Mouse (Mus musculus) cerebellum, postnatal 10 days (tissue): ENCODE measurements around the gene Nav3.
A peak's percentile ranks its signal among the peaks of the same experiment; 100 is the strongest.

Experiments
- DNase-seq, 2 experiments: peaks; one replicate each; pipeline ENCODE4 v3.0.0; 2021; ENCODE audit warnings: mixed read lengths in 2 of 2

Gene Nav3

DNA sequence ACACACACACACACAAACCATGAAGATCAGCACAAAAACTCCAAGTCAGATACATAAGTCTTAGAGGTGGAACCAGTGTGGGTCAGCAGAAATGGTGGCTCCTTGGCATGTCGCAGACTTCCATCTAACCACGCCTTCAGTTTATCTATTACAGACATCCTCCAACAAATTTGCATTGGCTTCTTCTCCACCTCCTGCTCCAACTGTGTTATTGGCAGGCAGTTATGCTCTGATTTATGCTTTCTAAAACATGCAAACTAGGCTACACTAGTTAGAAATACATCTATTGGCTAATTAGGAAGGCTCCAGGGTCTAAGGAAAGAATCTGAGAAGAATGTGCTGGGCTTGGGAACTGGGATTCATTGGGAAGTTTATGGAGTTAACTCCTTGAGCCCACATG lies 75.2 kb downstream of the Nav3 start:
- DNase-seq: peak; percentile 17 to 18

DNA sequence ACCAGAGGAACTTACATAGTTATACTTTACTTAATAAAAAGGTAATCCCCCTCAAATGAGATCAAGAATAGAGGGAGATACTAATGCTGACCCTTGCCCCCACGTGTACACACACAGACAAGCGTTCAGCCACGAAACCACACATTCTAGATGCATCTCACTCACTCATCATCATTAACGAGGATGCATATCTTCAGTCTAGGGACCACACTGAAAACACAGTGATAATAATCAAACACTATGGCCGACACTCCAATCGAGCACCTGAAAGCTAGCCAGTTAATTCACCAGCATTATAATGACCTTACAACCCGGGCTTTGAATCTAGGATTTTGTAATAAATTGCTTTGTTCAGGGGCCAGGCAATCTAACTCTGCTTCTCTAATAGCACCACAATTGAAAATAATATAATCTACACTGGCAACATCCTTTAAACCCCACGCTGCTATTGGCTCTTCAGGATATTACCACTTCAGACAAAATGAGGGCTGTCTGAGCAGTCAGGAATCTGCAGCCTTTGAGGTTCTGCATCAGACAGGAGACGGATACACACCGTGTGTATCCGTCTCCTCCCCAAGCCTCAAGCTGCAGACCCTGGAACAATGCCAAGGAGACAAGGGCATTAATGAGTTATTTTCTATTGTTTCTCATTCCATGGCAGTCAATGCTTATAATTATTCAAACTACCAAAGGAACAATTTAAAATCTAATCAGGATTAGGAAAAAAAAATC lies 83.1 kb downstream of the Nav3 start:
- DNase-seq: peak; percentile 62 to 69

DNA sequence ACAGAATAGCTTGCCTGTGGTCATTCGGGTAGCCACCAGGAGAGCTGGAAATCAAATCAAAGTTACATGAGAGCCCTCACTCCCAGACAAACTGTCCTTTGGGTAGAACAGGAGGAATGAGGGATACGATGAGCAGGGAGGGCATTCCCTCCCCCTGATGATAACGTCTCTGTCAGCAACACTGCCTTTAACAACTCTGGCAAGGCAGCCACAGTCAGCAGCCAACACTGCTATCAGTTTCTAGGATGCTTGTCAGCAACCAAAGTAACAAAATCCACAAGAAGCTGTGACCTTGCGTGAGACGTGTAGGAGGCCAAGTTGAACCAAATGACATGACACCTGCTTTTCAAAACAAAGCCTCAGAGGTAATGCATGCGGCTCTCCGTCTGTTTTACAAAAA lies 103.9 kb downstream of the Nav3 start:
- DNase-seq: peak; percentile 69 to 75

DNA sequence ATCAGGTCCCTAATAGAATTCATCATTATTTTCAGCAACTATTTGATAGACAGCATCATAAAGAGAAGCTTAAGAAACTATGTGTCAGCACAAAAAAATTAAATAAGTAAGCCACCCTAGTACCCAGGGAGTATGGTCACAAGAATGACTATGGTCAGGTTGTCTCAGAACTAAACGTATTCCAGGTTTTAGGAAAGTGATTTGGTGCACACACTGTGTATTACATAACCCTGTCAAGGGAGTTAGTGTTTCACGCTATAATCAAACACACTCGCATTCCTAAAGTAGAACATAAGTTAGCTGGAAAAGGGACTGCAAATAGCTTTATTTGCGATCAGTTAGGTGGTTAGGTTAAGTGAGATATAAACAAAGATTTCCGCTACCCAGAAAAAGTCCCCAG lies 126.0 kb downstream of the Nav3 start:
- no peak for DNase-seq

DNA sequence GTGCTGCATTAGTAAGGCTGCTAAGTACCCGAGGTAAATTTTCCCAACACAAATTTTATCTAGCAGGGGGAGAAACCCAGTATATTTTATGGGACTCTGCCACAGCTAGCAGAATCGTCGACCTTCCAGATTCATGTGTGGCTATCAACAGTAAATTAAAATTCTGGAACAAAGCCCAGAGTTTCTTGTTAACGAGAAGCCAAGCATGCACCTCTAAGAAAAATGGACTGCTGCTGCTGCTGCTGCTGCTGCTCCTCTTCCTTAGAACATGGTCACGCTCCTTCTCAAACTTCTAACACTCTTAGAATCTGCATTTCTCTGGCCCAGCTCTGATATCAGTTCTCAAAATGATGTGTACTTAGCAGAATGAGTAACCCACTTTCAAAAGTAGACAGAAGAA lies 126.4 kb downstream of the Nav3 start:
- no peak for DNase-seq

DNA sequence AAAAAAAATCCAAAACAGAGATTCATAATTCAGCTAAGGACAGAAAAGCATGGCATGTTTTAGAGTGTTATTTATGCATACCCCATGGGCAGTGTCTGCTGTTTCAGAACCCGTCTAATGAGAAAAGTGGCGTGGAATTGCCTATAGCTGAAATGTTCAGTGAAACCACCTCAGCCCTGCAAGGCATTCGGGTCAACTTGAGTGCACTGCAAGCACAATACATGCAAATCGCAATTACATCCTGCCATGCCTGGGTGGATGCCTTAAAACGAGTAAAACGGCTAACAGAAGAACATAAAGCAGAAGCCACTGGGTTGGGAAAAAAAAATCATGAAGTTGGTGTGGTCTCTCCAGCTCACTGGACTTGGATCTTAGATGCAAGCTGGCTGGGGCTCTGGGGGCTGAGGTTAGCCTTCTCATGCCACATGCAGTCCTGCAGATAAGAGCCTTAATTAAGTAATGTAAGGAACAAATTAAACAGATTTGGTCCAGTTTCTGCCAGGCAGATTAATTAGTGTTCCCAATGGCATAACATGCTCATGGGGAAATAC lies 133.8 kb downstream of the Nav3 start:
- DNase-seq: no peak

DNA sequence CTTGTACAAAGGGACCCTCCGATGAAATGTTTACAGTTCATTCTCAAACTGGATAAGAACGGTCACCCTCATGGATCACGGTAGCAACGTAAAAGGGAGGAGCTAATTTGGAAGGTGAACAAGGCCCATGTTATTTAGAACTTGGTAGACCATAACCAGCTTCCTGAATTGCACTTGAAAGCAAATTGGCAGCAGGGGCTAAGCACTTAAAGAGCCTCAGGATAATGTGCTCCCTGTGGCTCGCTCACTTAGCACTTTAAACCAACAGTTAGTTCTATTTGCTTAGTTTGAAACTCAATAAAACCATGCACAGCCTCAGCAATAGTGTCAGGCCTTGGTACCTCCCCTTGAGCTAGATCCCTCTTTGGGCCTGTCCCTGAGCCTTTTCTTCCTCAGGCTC lies 138.7 kb downstream of the Nav3 start:
- DNase-seq: no peak

DNA sequence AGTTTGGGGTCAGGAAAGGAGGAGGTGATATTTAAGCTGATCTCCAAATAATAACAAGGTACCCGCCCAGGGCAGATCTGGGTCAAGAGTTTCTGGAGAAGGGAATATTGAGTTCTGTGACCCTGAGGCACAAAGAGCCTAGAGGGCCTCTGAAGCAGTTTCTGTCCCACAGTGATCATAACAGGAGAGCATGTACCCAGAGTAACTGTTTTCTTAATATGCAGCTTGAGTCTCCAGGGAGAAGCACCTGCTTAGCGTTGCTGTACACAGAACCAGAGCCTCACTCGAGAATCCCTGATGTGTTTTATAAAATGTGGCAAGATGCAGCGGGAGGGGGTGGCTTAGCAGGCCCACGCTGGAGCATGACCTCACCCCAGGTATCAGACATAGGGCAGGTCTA lies 141.5 kb downstream of the Nav3 start:
- DNase-seq: no peak

DNA sequence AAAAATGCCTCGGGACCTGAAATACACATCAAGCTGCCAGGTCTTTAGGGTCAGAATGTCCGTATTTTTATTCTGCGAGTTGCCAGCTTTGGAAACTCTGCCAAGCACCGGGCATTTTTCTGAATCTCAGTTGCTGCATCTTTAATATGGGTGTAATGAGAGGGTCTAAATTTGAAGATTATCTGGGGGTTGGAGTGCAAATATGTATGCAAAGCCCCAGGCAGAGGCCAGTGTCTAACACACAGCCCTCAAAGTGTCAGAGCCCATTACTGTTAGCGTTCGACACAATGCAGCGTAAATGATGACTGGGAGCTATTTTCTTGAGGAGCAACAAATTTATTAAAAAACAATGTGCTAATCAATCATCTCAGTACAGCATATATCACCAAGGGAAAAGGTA lies 142.0 kb downstream of the Nav3 start:
- DNase-seq: no peak

DNA sequence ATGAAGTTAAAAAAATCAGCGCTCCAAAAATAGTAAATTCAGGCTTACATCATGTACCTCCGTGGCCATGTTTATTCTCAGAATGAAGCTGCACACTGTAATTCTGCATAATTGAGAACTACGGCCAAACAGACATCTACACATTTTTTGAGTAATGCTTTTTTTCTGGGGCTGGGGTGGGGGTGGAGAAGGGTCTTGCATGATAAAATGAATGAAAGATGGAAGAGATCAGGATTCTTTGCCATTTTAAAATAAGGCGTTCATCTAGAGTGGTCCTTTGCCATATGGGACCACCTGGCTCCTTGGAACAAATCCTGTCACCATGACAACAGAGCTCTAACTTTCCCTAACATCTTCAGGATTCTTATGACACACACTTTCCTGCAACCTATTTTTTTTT lies 146.5 kb downstream of the Nav3 start:
- peak; percentile 77 to 84 for DNase-seq

DNA sequence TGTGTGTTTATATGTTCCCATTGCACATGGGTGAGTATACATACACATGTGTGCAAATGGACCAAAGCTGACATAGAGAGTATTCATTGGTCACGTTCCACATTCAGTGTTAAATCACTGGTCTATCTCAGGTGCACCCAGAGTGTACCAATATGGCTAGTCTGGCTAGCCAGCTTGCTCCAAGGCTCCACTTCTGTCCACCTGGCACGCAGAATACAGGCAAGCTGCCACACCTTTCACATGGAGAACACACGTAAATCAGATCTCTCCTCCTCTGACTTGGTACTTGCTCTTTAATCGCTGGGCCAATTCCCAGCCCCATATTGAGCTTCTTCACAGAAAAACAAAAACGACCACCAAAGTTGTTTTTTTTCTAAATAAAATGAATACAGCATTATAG lies 150.4 kb downstream of the Nav3 start:
- peak; percentile 94 for DNase-seq

DNA sequence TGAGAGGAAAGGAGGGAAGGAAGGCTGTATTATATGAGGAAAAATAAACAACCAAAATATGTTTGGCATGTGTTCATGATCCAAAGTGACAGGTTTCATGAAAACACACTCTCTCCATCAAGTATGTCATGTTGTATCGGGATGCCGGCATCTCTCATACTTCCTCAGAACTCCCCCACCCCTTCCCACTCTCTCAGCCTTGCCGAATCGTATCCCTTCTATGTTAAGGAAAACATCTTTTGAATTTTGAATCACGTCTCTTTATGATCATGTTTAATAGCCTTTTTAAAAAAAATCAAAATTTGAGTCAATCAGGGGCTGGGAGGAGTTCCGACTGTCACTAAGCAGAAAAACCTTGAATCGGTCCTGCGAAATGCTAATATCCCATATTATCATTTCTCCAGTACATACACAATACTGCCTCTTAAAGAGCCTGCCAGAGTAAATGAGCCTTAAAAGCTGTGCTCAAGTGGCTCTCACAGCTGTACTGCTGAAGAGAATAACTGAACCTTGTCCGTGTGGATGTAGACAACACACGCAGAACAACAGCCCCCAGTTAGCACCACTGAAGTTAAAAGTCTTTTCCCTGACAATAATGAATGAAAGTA lies 165.9 kb downstream of the Nav3 start:
- no peak for DNase-seq

DNA sequence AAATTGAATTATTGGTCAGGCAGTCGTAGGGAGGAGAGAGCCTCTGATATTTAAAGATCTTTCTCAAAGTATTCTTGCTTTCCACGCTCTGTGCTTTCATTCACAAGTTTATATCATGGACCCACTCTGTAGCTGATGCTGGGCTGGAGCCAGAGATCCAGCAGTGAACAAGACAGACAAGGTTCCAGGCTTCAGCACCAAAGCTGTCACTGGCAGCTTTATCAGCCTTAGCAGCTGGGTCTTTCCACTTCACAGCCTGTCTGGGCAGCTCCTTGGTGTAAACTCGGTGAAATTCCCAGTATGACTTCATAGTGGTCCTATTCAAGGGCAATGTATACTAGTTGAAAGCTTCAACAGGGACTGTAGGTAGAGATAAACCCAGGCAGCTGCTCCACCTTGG lies 172.1 kb downstream of the Nav3 start:
- peak; percentile 84 to 90 for DNase-seq

DNA sequence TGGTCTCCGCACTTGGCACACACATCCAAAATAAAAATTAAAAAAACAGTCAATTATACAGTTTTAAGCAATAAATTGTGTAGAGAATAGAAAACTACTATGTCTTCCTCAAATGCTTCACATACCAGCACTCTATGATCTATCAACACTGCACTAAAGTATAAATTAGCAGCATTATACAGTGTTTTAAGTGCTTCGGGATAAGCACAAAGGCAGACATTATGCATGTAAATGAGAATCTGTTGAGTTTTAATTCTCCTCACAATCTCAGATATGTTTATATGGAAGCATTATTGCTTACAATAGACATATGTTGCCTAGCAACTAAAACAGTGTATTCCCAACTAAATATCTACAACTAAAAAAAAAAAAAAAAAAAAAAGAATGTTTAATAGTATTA lies 183.2 kb downstream of the Nav3 start:
- no peak for DNase-seq

DNA sequence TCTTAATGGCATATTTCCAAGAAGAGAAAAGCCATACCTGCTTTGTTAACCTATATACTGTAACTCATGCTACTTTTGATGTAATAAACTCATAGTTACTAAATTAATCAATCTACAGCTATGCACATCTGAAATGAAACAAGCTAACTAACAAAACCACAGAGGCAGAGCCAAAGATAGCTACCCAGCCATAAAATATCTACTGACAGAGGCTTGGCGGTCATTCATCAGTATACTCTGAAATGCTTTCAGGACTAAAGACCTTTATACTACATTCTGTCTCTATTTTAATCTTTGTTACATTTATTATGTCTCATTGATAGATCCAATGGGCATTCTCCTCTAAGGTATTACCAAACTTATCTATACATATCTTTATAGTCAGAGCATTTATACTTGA lies 185.4 kb downstream of the Nav3 start:
- peak; percentile 53 to 56 for DNase-seq

DNA sequence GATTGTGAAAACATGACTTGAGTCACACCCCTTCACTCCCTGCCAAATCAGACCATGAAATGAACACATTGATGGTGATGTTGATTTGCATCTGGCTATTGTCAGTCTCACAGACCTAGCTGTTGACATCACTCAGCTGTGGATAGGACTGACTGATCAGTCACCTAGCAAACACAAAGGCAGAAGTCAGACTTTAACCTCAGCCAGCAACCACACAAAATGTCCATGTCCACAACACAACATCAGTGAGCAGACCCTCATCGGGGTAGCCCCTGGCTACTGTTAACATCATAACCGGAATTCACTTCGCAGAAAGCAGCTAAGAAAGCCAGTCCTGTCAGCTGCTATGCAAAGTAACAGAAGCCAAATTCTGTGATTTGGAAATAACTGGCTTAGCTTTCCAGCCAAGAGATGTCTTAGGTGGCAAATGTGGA lies 213.9 kb downstream of the Nav3 start:
- DNase-seq: peak; percentile 52 to 61

DNA sequence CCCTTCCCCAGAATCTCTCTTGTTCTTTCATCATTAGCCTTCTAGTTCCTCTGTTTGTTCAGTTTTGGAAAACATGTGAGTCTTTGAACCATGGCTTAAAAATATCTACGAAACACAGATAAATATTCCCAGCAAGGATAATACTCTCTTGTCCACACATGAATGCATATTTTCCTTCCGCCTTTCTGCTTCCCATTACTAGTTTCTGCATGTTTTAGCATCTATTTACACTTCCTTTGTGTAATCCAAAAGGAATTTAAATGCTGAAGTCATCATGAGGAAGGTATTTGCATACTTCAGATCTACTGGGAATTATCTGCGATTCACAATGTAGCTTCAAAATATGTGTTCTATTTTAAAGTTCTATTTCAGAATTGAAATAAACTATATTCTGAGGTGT lies 215.3 kb downstream of the Nav3 start:
- no peak for DNase-seq

DNA sequence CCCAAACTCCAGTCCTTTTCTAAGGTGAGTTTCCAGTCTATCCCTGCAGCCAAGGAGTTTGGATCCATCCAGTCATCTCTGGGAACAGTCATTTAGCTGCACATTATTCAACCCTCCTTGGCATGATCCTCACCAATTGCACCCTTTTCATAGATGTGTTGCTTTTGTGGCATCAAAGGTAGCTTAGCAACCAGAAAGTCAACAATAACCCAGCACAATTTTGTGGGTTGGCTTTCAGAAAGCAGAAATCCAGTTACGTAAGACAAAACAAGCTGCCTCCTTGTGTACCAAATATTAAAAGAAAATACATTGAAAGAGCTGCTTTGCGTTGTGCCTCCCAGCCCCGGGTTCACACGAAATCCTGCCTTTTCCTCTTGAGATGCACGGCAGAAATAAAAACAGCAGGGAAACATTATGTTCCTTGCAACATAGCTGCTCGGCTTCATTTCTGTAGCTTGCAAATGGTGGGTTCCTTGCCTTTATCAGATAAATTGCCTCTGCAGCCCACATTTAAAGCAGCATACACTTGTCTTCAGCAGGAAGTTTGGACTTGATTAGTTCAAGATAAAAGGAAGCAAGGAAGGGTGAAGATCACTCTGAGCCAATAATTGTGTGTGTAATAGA lies 222.6 kb downstream of the Nav3 start:
- peak in 1 of 2 experiments; percentile 12 for DNase-seq

DNA sequence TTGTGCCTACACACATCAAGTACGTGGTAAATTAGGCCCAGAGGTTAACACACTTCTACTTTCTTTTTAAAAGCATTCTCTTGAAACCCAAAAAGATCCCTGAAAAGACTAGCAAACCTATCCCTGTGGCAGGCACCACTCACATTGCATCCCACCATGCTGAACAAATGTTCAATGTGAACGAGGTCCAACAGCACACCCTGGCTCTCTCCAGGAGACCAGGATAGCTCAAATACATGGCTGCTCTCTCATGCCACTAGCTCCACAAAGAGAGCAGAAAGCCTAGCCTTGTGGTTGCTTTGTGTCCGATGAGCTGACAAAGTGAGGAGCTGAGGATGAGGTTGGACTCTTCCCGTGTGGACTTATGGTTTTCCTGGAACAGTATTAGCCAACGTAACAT lies 249.6 kb downstream of the Nav3 start:
- peak; percentile 31 to 61 for DNase-seq

DNA sequence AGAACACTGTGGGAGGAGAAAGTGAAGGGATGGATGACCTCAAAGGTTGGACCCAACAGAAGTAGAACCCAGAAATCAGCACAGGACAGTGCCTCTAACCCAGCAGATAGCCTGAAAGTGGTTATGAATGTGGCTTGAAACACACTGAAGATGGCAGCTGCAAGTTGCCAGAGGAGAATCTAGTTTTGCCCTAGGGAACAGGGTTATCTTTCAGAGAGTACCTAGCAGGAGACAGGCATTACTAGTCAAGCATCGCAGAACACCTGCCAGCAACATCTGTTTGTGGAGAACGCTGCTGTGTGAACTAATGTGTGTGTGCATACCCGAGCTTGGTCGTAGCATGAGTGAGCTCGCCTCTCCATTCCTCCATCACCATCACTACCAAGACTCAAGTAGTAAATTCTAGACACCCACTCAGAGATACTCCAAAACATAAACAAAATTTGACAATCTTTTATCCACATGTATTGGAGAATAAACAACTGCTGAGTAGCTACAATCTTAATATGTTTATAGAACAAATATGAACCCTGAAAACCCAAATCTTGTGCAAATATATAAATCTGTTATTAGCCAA lies 251.8 kb downstream of the Nav3 start:
- peak; percentile 56 to 80 for DNase-seq

DNA sequence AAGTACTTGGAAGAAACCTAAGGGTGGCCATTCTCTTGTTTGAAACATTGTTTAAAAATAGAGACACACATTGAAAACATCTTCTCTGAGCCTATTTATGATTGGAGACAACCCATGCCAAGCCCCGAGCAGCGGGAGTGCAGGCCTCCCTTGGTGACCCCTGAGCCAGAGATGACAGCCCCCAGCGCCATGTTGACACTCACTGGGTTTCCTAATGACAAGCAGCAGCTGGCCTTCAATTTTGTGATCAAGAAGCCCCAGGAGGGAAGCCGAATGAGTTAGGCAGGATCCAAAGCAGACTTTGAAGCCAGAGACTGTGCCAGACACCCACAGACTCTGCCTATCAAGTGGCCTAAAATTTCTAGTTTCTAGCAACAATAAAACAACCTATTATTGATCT lies 263.1 kb downstream of the Nav3 start:
- peak; percentile 75 to 90 for DNase-seq

DNA sequence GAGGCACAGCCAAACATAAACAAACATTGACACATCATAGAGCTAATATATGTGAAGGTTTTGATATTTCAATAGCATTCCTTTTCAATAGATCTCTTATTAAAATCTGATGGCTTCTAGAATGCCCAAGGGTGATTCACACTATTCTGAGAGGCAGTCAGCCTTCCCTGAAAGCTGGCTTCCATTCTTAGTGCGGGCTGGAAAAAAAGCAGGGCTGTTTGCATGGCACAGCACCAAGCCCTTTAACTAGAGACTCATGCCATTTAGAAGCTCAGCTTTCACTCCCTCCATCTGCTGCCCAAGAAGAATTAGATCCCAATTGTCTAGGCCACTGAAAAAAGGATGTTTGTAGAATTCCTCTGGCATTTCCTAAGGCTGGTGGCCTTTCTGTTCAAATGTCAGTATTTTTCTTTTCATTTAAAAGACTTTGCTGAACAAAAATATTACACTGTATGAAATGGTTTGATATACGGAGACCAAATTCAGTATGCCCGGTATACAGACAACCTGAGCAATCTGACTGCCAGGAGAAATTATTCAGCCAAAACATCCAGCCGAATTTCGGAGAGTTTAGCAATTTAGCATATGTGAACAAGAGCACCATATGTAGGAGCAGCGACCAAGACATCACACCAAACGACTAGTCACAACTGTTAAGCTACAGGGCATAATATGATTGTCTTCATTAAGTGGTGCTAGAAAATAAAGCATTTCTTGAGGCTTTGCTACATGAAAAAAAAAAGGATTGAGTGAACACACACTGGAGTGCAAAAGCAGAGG lies 263.8 kb downstream of the Nav3 start:
- DNase-seq: peak; percentile 90 to 92

DNA sequence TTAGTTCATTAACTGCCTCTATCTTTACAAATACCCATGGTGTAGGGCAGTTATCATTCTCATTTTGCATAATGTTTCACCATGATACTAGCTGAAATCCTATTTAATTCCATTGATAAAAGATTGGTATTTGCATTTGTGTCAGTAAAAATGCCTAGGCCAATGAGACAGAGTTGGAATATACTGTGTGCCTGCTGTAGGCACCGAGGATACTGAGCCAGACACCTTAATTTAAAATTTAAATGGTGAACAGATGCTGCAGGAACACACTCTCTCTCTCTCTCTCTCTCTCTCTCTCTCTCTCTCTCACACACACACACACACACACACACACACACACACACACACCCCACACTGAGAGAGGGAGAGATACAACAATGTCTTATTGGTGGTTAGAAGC lies 269.8 kb downstream of the Nav3 start:
- no peak for DNase-seq
